Mouse (Mus musculus): ENCODE data around the gene Bod1l.

Gene Bod1l

GRCm38 (mm10) chr5:41801622-41802021, 42.5 kb downstream of the Bod1l start:
- no peak for DNase-seq (ENCODE audit: low spot score in 2 of 2)

- DNase-seq (ENCODE audit: low spot score in 2 of 2): no peak
Observed at GRCm38 (mm10) chr5:41794434-41794833, 49.7 kb downstream of the Bod1l start.

GRCm38 (mm10) chr5:41790517-41790916, 53.6 kb downstream of the Bod1l start:
- DNase-seq (ENCODE audit: low spot score in 2 of 2): no peak

- no peak for DNase-seq (ENCODE audit: low spot score in 2 of 2)
Observed at GRCm38 (mm10) chr5:41788877-41789276, 55.2 kb downstream of the Bod1l start.

- DNase-seq (ENCODE audit: low spot score in 2 of 2): no peak
Observed at GRCm38 (mm10) chr5:41781890-41782289, 62.2 kb downstream of the Bod1l start.

- no peak for DNase-seq (ENCODE audit: low spot score in 2 of 2)
Observed at GRCm38 (mm10) chr5:41780026-41780425, 64.1 kb downstream of the Bod1l start.

- no peak for DNase-seq (ENCODE audit: low spot score in 2 of 2)
Observed at GRCm38 (mm10) chr5:41775728-41776127, 68.4 kb downstream of the Bod1l start.

GRCm38 (mm10) chr5:41775273-41775672, 68.8 kb downstream of the Bod1l start:
- DNase-seq (ENCODE audit: low spot score in 2 of 2): no peak

GRCm38 (mm10) chr5:41768382-41769040, 75.6 kb downstream of the Bod1l start:
- DNase-seq (ENCODE audit: low spot score in 2 of 2): peak; percentile 75 to 92

- no peak for DNase-seq (ENCODE audit: low spot score in 2 of 2)
Observed at GRCm38 (mm10) chr5:41767296-41768200, 76.6 kb downstream of the Bod1l start.

- DNase-seq (ENCODE audit: low spot score in 2 of 2): no peak
Observed at GRCm38 (mm10) chr5:41766406-41767010, 77.6 kb downstream of the Bod1l start.

- no peak for DNase-seq (ENCODE audit: low spot score in 2 of 2)
Observed at GRCm38 (mm10) chr5:41765626-41766405, 78.3 kb downstream of the Bod1l start.

GRCm38 (mm10) chr5:41763731-41764721, 80.1 kb downstream of the Bod1l start, which contains the start of gene Nkx3-2:
Gene Nkx3-2 (minus strand): TSS chr5:41764501.
- DNase-seq (ENCODE audit: low spot score in 2 of 2): no peak

GRCm38 (mm10) chr5:41762947-41763730, 81.0 kb downstream of the Bod1l start:
- no peak for DNase-seq (ENCODE audit: low spot score in 2 of 2)

GRCm38 (mm10) chr5:41762141-41762946, 81.8 kb downstream of the Bod1l start:
- no peak for DNase-seq (ENCODE audit: low spot score in 2 of 2)

- no peak for DNase-seq (ENCODE audit: low spot score in 2 of 2)
Observed at GRCm38 (mm10) chr5:41761509-41762140, 82.5 kb downstream of the Bod1l start.

GRCm38 (mm10) chr5:41760831-41761508, 83.1 kb downstream of the Bod1l start:
- DNase-seq (ENCODE audit: low spot score in 2 of 2): no peak

- DNase-seq (ENCODE audit: low spot score in 2 of 2): no peak
Observed at GRCm38 (mm10) chr5:41760071-41760470, 84.0 kb downstream of the Bod1l start.

Measured in spleen, postnatal 4 days (tissue).